Mouse (Mus musculus) CH12.LX (cell line): ENCODE results near the gene Slc22a5.

Experiments used
- CTCF ChIP-seq, 2 experiments: IDR thresholded peaks in 1 of 2; conservative IDR thresholded peaks in 1 of 2; 2 replicates each; pipeline ENCODE4 v1.5.1; 2011 to 2012; ENCODE audit warnings: low read depth in 2 of 2, low read length in 2 of 2, improper control_type of control experiment in 1 of 2, inconsistent platforms in 1 of 2, mild to moderate bottlenecking in 1 of 2, moderate library complexity in 1 of 2
- USF1 ChIP-seq: IDR thresholded peaks from 2 replicates; pipeline ENCODE4 v1.6.1; 2014; ENCODE audit warnings: low read depth, mild to moderate bottlenecking, inconsistent platforms, low read length, improper control_type of control experiment

GRCm38 (mm10) chr11:53918851-53919250, 27.4 kb upstream of the Slc22a5 start:
- TF ChIP-seq CTCF (conservative IDR thresholded peaks at IDR 0.05 in 1 of 2, IDR thresholded peaks at IDR 0.05 in 1 of 2; ENCODE audit: low read depth in 2 of 2, low read length in 2 of 2) (no peak), USF1 (no peak)
